In genomic region chr8:119812650-119813431, GRCm38 (mm10) we compare ENCODE assay signal across 8 mouse cellular contexts. TPM values are rescaled to one million over a fixed set of nuclear protein-coding genes. Genes with fewer than 3 reads are reported as not detected.
DNase-seq lines count a peak whose midpoint lies in the region; ATAC-seq and TF ChIP-seq lines count a peak whose summit lies in the region.

No protein-coding gene starts in this region.

- H3K36me3 ChIP-seq in midbrain, embryonic 12.5 days, result peaks cover 33% of the 10 kb centered on the region
- peaks cover 23% of the 10 kb centered on the region for H3K36me3 ChIP-seq in midbrain, embryonic 13.5 days
- peaks cover 2% of the 10 kb centered on the region for H3K36me3 ChIP-seq in heart, embryonic 16.5 days (ENCODE audit: control insufficient read depth, insufficient read depth)
- H3K36me3 ChIP-seq in liver, postnatal 0 days (replicated peaks; ENCODE audit: insufficient read depth, low read length), result peaks cover 11% of the 10 kb centered on the region; the same call in 1 of the 2 replicates
- H3K36me3 ChIP-seq in splenic B cell, adult 2 months (ENCODE audit: control insufficient read depth, insufficient read depth, low read length, poor library complexity, severe bottlenecking), result peaks cover 12% of the 10 kb centered on the region

- H3K27ac ChIP-seq in midbrain, embryonic 12.5 days (replicated peaks), result peak overlapping the region; percentile 17; the same call in 1 of the 2 replicates
- H3K27ac ChIP-seq in midbrain, embryonic 13.5 days, result no peak overlapping the region
- H3K27ac ChIP-seq in heart, embryonic 16.5 days (ENCODE audit: low read length), result peak overlapping the region; percentile 40
- H3K27ac ChIP-seq in liver, postnatal 0 days (ENCODE audit: low read depth), result peak overlapping the region; percentile 91
- H3K27ac ChIP-seq in cerebellum, adult 2 months (ENCODE audit: insufficient read depth, low read length), result no peak overlapping the region

- no peak overlapping the region for H3K9ac ChIP-seq in midbrain, embryonic 12.5 days (replicated peaks)
- no peak overlapping the region for H3K9ac ChIP-seq in midbrain, embryonic 13.5 days (replicated peaks)
- no peak overlapping the region for H3K9ac ChIP-seq in heart, embryonic 16.5 days (ENCODE audit: low read length)
- peak overlapping the region; percentile 30 for H3K9ac ChIP-seq in liver, postnatal 0 days (replicated peaks)

- DNase-seq in liver, postnatal 0 days, result peak; percentile 65
- peak; percentile 77 for DNase-seq in splenic B cell, adult 2 months (ENCODE audit: low read depth, low spot score)
- no peak for DNase-seq in testis, postnatal 10 days (ENCODE audit: low spot score)
- no peak for DNase-seq in cerebellum, adult 2 months
- no peak for DNase-seq in layer of hippocampus, postnatal 25 days (ENCODE audit: extremely low spot score in 1 of 2, low spot score in 1 of 2)

- no peak for ATAC-seq in midbrain, embryonic 12.5 days (ENCODE audit: low FRiP score, low read depth)
- ATAC-seq in midbrain, embryonic 13.5 days, result no peak
- peak; percentile 19; the same call in 1 of the 2 replicates for ATAC-seq in heart, embryonic 16.5 days (replicated peaks; ENCODE audit: extremely low read depth, insufficient read depth, low FRiP score)
- peak; percentile 67 for ATAC-seq in liver, postnatal 0 days

- H3K4me2 ChIP-seq in midbrain, embryonic 12.5 days (replicated peaks), result no peak overlapping the region
- no peak overlapping the region for H3K4me2 ChIP-seq in midbrain, embryonic 13.5 days (replicated peaks)
- H3K4me2 ChIP-seq in heart, embryonic 16.5 days (ENCODE audit: low read depth, low read length), result no peak overlapping the region
- H3K4me2 ChIP-seq in liver, postnatal 0 days (ENCODE audit: low read depth, low read length), result peak overlapping the region; percentile 52

- no peaks in the 10 kb centered on the region for H3K27me3 ChIP-seq in midbrain, embryonic 12.5 days
- no peaks in the 10 kb centered on the region for H3K27me3 ChIP-seq in midbrain, embryonic 13.5 days
- no peaks in the 10 kb centered on the region for H3K27me3 ChIP-seq in heart, embryonic 16.5 days (ENCODE audit: control insufficient read depth, insufficient read depth, low read length)
- no peaks in the 10 kb centered on the region for H3K27me3 ChIP-seq in liver, postnatal 0 days (ENCODE audit: insufficient read depth, low read length)
- no peaks in the 10 kb centered on the region for H3K27me3 ChIP-seq in splenic B cell, adult 2 months (ENCODE audit: control insufficient read depth, insufficient read depth, low read length, poor library complexity, severe bottlenecking)
- no peaks in the 10 kb centered on the region for H3K27me3 ChIP-seq in cerebellum, adult 2 months (ENCODE audit: control insufficient read depth, insufficient read depth, low read length)

- peak; percentile 52; the same call in 1 of the 2 replicates for TF ChIP-seq EP300 in liver, postnatal 0 days (IDR thresholded peaks at IDR 0.05; ENCODE audit: low read depth)

- no peak overlapping the region for H3K4me3 ChIP-seq in midbrain, embryonic 12.5 days
- H3K4me3 ChIP-seq in midbrain, embryonic 13.5 days (replicated peaks), result no peak overlapping the region
- no peak overlapping the region for H3K4me3 ChIP-seq in heart, embryonic 16.5 days (ENCODE audit: low read length)
- H3K4me3 ChIP-seq in liver, postnatal 0 days (ENCODE audit: low read depth, low read length), result no peak overlapping the region
- no peak overlapping the region for H3K4me3 ChIP-seq in cerebellum, adult 2 months (replicated peaks; ENCODE audit: insufficient read depth, low read depth, low read length)

- TF ChIP-seq POLR2A in cerebellum, adult 2 months (IDR thresholded peaks at IDR 0.05; ENCODE audit: borderline replicate concordance, insufficient read depth, low read length), result no peak

- H3K4me1 ChIP-seq in midbrain, embryonic 12.5 days, result peaks cover 60% of the 10 kb centered on the region
- peaks cover 65% of the 10 kb centered on the region for H3K4me1 ChIP-seq in midbrain, embryonic 13.5 days (replicated peaks)
- H3K4me1 ChIP-seq in heart, embryonic 16.5 days (ENCODE audit: control insufficient read depth, insufficient read depth, low read length), result peaks cover 13% of the 10 kb centered on the region
- peaks cover 34% of the 10 kb centered on the region for H3K4me1 ChIP-seq in liver, postnatal 0 days (ENCODE audit: insufficient read depth)
- H3K4me1 ChIP-seq in cerebellum, adult 2 months (ENCODE audit: control insufficient read depth, insufficient read depth, low read length), result peaks cover 7% of the 10 kb centered on the region

- TF ChIP-seq CTCF in liver, postnatal 0 days (IDR thresholded peaks at IDR 0.05; ENCODE audit: low read depth), result no peak
- TF ChIP-seq CTCF in cerebellum, adult 2 months (IDR thresholded peaks at IDR 0.05; ENCODE audit: borderline replicate concordance, insufficient read depth, low read depth, low read length), result no peak

- 73% methylated on average over 12 of the region's 12 CpGs for WGBS in midbrain, embryonic 12.5 days
- 77% methylated on average over 12 of the region's 12 CpGs for WGBS in midbrain, embryonic 13.5 days
- WGBS in heart, embryonic 16.5 days, result 66% methylated on average over 12 of the region's 12 CpGs
- 24% methylated on average over 12 of the region's 12 CpGs for WGBS in liver, postnatal 0 days (ENCODE audit: insufficient replicate concordance)
- 88% methylated on average over 12 of the region's 12 CpGs for WGBS in cerebellum, adult 2 months

- H3K9me3 ChIP-seq in midbrain, embryonic 12.5 days, result no peaks in the 10 kb centered on the region
- no peaks in the 10 kb centered on the region for H3K9me3 ChIP-seq in midbrain, embryonic 13.5 days
- H3K9me3 ChIP-seq in heart, embryonic 16.5 days (replicated peaks; ENCODE audit: control insufficient read depth, low read length), result no peaks in the 10 kb centered on the region
- H3K9me3 ChIP-seq in liver, postnatal 0 days (ENCODE audit: low read length), result no peaks in the 10 kb centered on the region

RNA-seq across cellular contexts. Expression of gene Cotl1, which starts 27.5 kb away (rescaled TPM):
- 93.4 and 131 TPM in 2 replicates for polyA plus RNA-seq in midbrain, embryonic 12.5 days (2016; fragmentation: Nextera tagmentation; extraction: Ambion mirVana)
- polyA plus RNA-seq in midbrain, embryonic 13.5 days (2015; fragmentation: Nextera tagmentation; extraction: Ambion mirVana), result 79.8 and 105 TPM in 2 replicates
- 34.3 and 56.1 TPM in 2 replicates for polyA plus RNA-seq in heart, embryonic 16.5 days (2015; fragmentation: Nextera tagmentation; extraction: Ambion mirVana)
- 28.5 and 28.8 TPM in 2 replicates for polyA plus RNA-seq in liver, postnatal 0 days (2015; fragmentation: Nextera tagmentation; extraction: Ambion mirVana)
- 149 and 156 TPM in 2 replicates for polyA plus RNA-seq in cerebellum, adult 2 months (2012; rRNA removed)
- 100 to 1,000 TPM; 121 to 140 TPM for total RNA-seq in layer of hippocampus, postnatal 25 days (2021)

RNA-seq across cellular contexts. Expression of gene Tldc1, which starts 34.6 kb away (rescaled TPM):
- 10.3 and 13.3 TPM in 2 replicates for polyA plus RNA-seq in midbrain, embryonic 12.5 days (2016; fragmentation: Nextera tagmentation; extraction: Ambion mirVana)
- polyA plus RNA-seq in midbrain, embryonic 13.5 days (2015; fragmentation: Nextera tagmentation; extraction: Ambion mirVana), result 10.9 and 11.0 TPM in 2 replicates
- polyA plus RNA-seq in heart, embryonic 16.5 days (2015; fragmentation: Nextera tagmentation; extraction: Ambion mirVana), result 12.5 and 15.0 TPM in 2 replicates
- 4.3 and 4.6 TPM in 2 replicates for polyA plus RNA-seq in liver, postnatal 0 days (2015; fragmentation: Nextera tagmentation; extraction: Ambion mirVana)
- 10.8 and 11.0 TPM in 2 replicates for polyA plus RNA-seq in cerebellum, adult 2 months (2012; rRNA removed)
- total RNA-seq in layer of hippocampus, postnatal 25 days (2021), result 10 to 100 TPM; 14.1 to 17.0 TPM

RNA-seq across cellular contexts. Expression of gene Klhl36, which starts 49.2 kb away (rescaled TPM):
- polyA plus RNA-seq in midbrain, embryonic 12.5 days (2016; fragmentation: Nextera tagmentation; extraction: Ambion mirVana), result 13.1 and 14.7 TPM in 2 replicates
- 12.7 and 13.0 TPM in 2 replicates for polyA plus RNA-seq in midbrain, embryonic 13.5 days (2015; fragmentation: Nextera tagmentation; extraction: Ambion mirVana)
- 10.8 and 11.4 TPM in 2 replicates for polyA plus RNA-seq in heart, embryonic 16.5 days (2015; fragmentation: Nextera tagmentation; extraction: Ambion mirVana)
- 4.3 and 4.9 TPM in 2 replicates for polyA plus RNA-seq in liver, postnatal 0 days (2015; fragmentation: Nextera tagmentation; extraction: Ambion mirVana)
- 12.7 and 15.3 TPM in 2 replicates for polyA plus RNA-seq in cerebellum, adult 2 months (2012; rRNA removed)
- 1 to 10 TPM; 8.0 to 8.5 TPM for total RNA-seq in layer of hippocampus, postnatal 25 days (2021)

Comparison
In these comparisons a context has a peak if more than half of its experiments do, and no peak if none do; other contexts are left out.
1. H3K27ac ChIP-seq: peak in midbrain, embryonic 12.5 days (single experiment), heart, embryonic 16.5 days (single experiment) and liver, postnatal 0 days (single experiment); none in midbrain, embryonic 13.5 days (single experiment) and cerebellum, adult 2 months (single experiment).
2. ATAC-seq: peak in heart, embryonic 16.5 days (single experiment) and liver, postnatal 0 days (single experiment); none in midbrain, embryonic 12.5 days (single experiment) and midbrain, embryonic 13.5 days (single experiment).
3. DNase-seq: peak in liver, postnatal 0 days (single experiment) and splenic B cell, adult 2 months (single experiment); none in testis, postnatal 10 days (single experiment), cerebellum, adult 2 months (0 of 2) and layer of hippocampus, postnatal 25 days (0 of 2).